Mouse (Mus musculus) lung, postnatal 0 days (tissue): Measurements from ENCODE around the gene Sema6b.

Experiments used
- CTCF ChIP-seq: IDR thresholded peaks from 2 replicates; pipeline ENCODE4 v1.5.1; 2016; ENCODE audit warnings: antibody characterized with exemption, mild to moderate bottlenecking
- EP300 ChIP-seq: IDR thresholded peaks from 2 replicates; pipeline ENCODE4 v1.6.1; 2016; ENCODE audit warnings: antibody characterized with exemption, mild to moderate bottlenecking, control low read depth

GRCm38 (mm10) chr17:56079921-56080320, 60.2 kb downstream of the Sema6b start:
- TF ChIP-seq CTCF, result no peak
- TF ChIP-seq EP300, result no peak
